Mouse (Mus musculus) erythroblast, embryonic 14.5 days (primary cell): ENCODE data around the gene Hoxc5. TPM values are rescaled to one million over a fixed set of nuclear protein-coding genes. Genes with fewer than 3 reads are reported as not detected.

Source experiments
- H3K27me3 ChIP-seq: 2 replicates; pipeline ENCODE4 v1.6.1; 2012; ENCODE audit warnings: inconsistent platforms; ENCODE audit not compliant: control insufficient read depth
- H3K36me3 ChIP-seq: 2 replicates; pipeline ENCODE4 v1.6.1; 2012; ENCODE audit warnings: mild to moderate bottlenecking, inconsistent platforms; ENCODE audit not compliant: control insufficient read depth
- H3K4me1 ChIP-seq: 2 replicates; pipeline ENCODE4 v1.6.1; 2012; ENCODE audit warnings: inconsistent platforms; ENCODE audit not compliant: control insufficient read depth
- H3K4me3 ChIP-seq: replicated peaks from 2 replicates; pipeline ENCODE3; 2012; ENCODE audit warnings: moderate library complexity, mild to moderate bottlenecking, inconsistent platforms
- H3K9me3 ChIP-seq: 2 replicates; pipeline ENCODE4 v1.6.1; 2012; ENCODE audit warnings: low read length, inconsistent platforms, mixed read lengths; ENCODE audit not compliant: control insufficient read depth
- GATA1 ChIP-seq: IDR thresholded peaks from 2 replicates; pipeline ENCODE4 v1.6.1; 2012; ENCODE audit warnings: low read length, inconsistent platforms, mixed read lengths
- TAL1 ChIP-seq: IDR thresholded peaks from 3 replicates; pipeline ENCODE4 v1.6.1; 2012; ENCODE audit warnings: low read length, inconsistent platforms, mixed read lengths
- polyA plus RNA-seq: library from polyadenylated mRNA; stranded (reverse); fragments of >175 nt; gene quantifications from 2 replicates; pipeline ENCODE4 v1.2.3, GENCODE M21; 2012

The Hoxc5 gene
- polyA plus RNA-seq, 1 experiment = not detected

DNA sequence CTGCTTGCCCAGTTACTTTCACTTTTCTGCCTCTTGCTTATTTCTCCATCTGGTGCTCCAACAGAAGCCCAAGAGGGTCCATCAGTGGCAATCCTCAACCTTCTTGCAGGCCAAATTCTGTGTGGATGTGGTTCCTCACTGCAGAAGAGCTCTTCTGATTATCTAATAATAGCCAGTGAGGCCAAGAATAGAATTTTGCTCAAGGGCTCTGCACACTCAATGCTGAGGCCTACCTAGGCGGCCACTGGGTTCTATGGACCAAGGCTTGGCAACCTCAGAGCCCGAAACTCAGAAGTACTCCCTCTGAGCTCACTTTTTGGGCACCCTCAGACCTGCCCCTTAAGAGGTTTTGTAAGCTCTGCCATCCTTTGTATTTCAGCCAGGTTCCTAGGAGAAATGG, 34.1 kb downstream of the Hoxc5 start:
- H3K4me1 ChIP-seq = no peaks in the 10 kb centered on the region
- TF ChIP-seq GATA1 (no peak), TAL1 (no peak)
- H3K36me3 ChIP-seq = no peaks in the 10 kb centered on the region
- H3K9me3 ChIP-seq = no peaks in the 10 kb centered on the region
- peaks cover 100% of the 10 kb centered on the region for H3K27me3 ChIP-seq
- H3K4me3 ChIP-seq = no peak overlapping the region

DNA sequence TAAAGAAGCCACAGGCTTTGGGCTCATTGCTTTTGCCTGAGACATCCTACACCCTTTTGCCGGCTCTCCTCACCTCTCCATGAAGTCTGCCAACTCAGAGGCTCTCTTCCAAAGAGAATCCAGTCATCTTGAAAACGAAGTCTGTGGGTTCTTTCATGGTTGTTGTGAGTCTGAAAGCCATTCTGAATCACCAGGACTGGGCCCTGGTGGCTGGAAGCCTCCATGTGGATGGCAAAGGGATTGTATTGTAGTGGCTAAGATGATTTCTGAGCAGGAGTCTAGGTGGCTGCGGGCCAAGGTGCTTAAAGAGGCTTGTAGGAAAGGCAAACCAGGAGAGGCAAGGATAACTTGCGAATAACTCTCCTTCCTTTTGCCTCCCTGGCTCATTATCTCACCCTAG, 34.9 kb downstream of the Hoxc5 start:
- Histone ChIP-seq H3K4me1 (no peaks in the 10 kb centered on the region), H3K36me3 (no peaks in the 10 kb centered on the region), H3K4me3 (no peak overlapping the region)

GRCm38 (mm10) chr15:103002821-103003448, 35.7 kb downstream of the Hoxc5 start:
- Histone ChIP-seq H3K27me3 (peaks cover 100% of the 10 kb centered on the region), H3K36me3 (no peaks in the 10 kb centered on the region), H3K4me3 (no peak overlapping the region), H3K9me3 (no peaks in the 10 kb centered on the region), H3K4me1 (no peaks in the 10 kb centered on the region)
- TF ChIP-seq GATA1 = no peak
- TF ChIP-seq TAL1 = no peak

More for the DNA sequence above, 34.9 kb downstream of the Hoxc5 start:
- no peak for TF ChIP-seq TAL1
- TF ChIP-seq GATA1 = no peak
- H3K27me3 ChIP-seq = peaks cover 100% of the 10 kb centered on the region
- no peaks in the 10 kb centered on the region for H3K9me3 ChIP-seq

DNA sequence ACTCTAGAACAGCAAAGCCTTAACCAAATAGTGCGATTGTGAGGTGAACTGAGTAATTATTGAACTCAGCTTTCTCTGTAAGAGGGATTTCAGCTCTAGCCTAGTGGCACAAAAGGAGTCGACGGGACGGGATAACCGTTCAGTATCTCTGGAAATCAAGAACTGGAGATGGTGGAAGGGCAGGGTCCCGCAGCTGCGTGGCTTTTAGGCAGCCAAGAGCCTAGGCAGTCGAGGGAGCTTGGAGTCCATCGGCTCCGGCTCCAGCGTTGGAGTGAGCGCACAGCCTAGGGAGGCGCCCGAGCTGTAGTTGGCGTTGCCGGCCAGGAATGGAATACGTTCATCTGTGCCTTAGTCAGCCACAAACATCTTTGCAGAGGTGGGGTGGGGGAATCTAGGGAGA, 38.1 kb downstream of the Hoxc5 start:
- H3K9me3 ChIP-seq = no peaks in the 10 kb centered on the region
- H3K27me3 ChIP-seq = peaks cover 100% of the 10 kb centered on the region
- H3K36me3 ChIP-seq = no peaks in the 10 kb centered on the region
- H3K4me3 ChIP-seq = no peak overlapping the region
- no peaks in the 10 kb centered on the region for H3K4me1 ChIP-seq
- TF ChIP-seq GATA1 = no peak
- no peak for TF ChIP-seq TAL1

GRCm38 (mm10) chr15:103005797-103006196, 38.6 kb downstream of the Hoxc5 start:
- no peaks in the 10 kb centered on the region for H3K4me1 ChIP-seq
- no peaks in the 10 kb centered on the region for H3K9me3 ChIP-seq
- TF ChIP-seq TAL1 (no peak), GATA1 (no peak)
- H3K36me3 ChIP-seq = no peaks in the 10 kb centered on the region
- H3K4me3 ChIP-seq = no peak overlapping the region
- H3K27me3 ChIP-seq = peaks cover 100% of the 10 kb centered on the region

DNA sequence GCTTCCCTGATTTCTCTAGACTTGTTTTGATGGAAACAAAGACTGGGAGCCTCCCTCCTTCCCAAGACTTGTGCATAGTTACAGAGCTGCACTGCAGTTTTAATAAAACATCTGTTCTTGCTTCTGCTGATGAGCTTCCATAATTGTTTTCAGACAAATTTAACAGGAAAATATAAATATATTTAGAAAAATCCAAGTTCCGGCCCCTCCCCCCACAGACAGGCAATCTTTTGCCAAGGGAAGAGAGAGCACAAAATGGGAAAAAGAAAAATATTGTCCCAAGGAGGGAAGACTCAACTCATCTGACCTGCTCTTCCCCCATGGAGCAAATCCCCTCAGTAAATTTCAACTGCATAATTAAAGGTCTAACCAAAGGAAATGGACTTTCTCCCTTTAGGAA, 39.1 kb downstream of the Hoxc5 start:
- Histone ChIP-seq H3K4me3 (no peak overlapping the region), H3K27me3 (peaks cover 100% of the 10 kb centered on the region), H3K9me3 (no peaks in the 10 kb centered on the region), H3K4me1 (no peaks in the 10 kb centered on the region), H3K36me3 (no peaks in the 10 kb centered on the region)
- no peak for TF ChIP-seq GATA1

- no peaks in the 10 kb centered on the region for H3K36me3 ChIP-seq
- peaks cover 100% of the 10 kb centered on the region for H3K27me3 ChIP-seq
- no peaks in the 10 kb centered on the region for H3K4me1 ChIP-seq
- TF ChIP-seq TAL1 (no peak), GATA1 (no peak)
- no peak overlapping the region for H3K4me3 ChIP-seq
- H3K9me3 ChIP-seq = peaks cover 4% of the 10 kb centered on the region; the same call in 1 of the 2 replicates
Observed at GRCm38 (mm10) chr15:103009265-103010111, 42.2 kb downstream of the Hoxc5 start.

DNA sequence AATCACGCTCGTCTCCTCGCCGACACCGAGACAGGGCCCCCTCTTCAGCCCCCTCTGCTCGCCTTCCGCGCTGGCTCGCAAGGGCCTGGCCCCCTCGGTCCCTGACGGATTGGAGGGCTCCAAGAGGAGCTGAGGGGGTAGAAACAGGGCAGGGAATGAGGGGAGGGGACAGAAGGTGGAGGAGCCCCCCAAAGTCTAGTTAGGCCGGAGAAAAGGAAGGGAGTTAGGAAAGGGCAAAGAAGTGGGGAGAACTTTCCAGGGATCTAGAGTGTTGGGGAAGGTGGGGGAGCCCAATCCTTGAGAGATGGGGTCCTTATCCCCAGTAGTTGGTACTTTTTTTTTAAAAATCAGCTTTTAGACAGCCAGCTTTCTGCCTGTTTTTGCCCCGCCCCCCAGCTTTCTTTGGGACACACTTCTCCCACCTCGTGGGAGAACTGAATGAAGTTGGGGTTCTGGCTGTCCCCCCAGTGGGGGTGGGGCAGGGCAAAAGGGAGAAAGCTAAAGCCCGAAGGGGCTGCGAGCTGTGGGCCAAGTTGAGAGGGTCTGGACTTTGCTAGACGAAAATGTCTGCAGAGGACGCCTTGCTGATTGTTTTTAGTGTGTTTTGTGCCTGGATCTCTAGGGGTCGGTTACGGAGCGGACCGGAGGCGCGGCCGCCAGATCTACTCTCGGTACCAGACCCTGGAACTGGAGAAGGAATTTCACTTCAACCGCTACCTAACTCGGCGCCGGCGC, 43.0 kb downstream of the Hoxc5 start:
- Histone ChIP-seq H3K36me3 (no peaks in the 10 kb centered on the region), H3K9me3 (peaks cover 4% of the 10 kb centered on the region; the same call in 1 of the 2 replicates), H3K4me1 (no peaks in the 10 kb centered on the region), H3K27me3 (peaks cover 100% of the 10 kb centered on the region), H3K4me3 (no peak overlapping the region)
- TF ChIP-seq TAL1 (no peak), GATA1 (no peak)
